Mouse (Mus musculus): ENCODE data around the gene Tspan32.

Tspan32 gene

GRCm38 (mm10) chr7:143033581-143033980 lies 28.7 kb downstream of the Tspan32 start:
- no peak for DNase-seq (ENCODE audit: inconsistent ontology term)

- DNase-seq (ENCODE audit: inconsistent ontology term): no peak
Measured at GRCm38 (mm10) chr7:143034112-143034511, 29.3 kb downstream of the Tspan32 start.

GRCm38 (mm10) chr7:143034519-143035450 lies 29.9 kb downstream of the Tspan32 start:
- DNase-seq (ENCODE audit: inconsistent ontology term): no peak

- no peak for DNase-seq (ENCODE audit: inconsistent ontology term)
Measured at GRCm38 (mm10) chr7:143036787-143037186, 31.9 kb downstream of the Tspan32 start.

DNA sequence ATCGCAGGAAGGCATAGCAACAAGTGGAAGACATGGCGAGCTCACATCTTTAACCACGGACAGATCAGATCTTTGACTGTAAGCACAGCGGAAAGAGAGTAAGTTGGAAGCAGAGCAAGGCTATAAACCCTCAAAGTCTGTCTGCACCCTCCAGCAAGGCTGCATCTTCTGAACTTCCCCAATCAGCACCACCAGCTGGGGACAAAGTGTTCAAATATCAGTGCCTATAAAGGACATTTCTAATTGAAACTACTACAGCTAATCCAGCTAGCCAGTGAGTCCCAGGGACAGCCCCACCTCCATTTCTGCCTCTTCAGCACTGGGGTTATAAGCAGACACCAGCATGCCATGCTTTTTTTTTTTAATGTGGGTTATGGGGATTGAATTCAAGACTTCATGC lies 32.5 kb downstream of the Tspan32 start:
- no peak for DNase-seq (ENCODE audit: inconsistent ontology term)

DNA sequence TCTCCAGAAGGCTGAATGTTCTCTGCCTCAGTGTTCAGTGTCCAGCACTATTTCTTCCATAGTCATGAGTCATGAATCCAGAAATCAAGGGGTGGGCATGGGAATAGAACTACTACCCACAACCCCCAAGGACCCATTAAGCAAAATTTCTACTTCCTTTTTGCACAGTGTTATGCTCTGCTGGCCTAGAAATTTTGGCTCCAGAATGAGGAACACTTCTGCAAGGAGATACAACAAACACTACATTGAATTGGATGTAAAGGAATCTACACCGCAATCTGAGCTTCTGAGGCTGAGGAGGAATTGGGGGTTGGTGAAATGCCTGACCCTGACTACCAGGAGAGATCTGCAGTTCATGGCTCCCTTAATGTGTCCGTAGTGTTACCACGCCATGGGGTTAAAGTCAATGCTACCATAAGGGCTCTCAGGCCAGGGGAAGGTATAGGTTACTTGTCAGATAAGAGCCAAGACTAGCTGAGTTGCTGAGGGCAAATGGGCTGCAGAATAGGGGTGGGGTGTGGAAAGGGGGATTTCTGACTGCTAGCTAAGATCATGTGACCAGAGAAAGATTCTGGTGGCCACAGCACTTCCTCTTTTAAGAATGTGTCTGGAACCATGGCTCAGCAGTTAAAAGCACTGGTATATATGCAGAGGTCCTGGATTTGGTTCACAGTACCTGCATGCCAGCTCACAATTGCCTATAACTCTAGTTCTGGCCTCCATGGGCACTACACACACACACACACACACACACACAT lies 33.5 kb downstream of the Tspan32 start:
- DNase-seq (ENCODE audit: inconsistent ontology term): no peak

DNA sequence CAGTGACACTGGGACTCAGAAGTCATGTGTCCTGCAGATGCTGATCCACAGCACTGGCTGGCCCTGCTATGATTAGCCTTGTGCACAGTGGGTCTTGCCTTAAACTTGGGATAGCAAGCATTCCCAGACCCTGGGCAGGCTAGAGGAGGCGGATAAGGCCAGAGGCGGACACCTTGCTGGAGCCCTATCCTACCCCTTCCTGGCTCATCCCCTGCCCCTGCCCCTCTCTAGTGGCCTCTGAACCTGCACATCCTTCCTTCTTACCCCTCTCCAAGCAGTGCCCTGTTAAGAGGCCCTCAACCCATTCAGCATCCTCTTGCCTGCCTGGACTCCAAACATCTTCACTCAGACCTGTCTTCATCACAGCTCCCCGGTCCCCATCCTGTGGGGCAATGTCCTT lies 35.7 kb downstream of the Tspan32 start:
- DNase-seq (ENCODE audit: inconsistent ontology term): no peak

DNA sequence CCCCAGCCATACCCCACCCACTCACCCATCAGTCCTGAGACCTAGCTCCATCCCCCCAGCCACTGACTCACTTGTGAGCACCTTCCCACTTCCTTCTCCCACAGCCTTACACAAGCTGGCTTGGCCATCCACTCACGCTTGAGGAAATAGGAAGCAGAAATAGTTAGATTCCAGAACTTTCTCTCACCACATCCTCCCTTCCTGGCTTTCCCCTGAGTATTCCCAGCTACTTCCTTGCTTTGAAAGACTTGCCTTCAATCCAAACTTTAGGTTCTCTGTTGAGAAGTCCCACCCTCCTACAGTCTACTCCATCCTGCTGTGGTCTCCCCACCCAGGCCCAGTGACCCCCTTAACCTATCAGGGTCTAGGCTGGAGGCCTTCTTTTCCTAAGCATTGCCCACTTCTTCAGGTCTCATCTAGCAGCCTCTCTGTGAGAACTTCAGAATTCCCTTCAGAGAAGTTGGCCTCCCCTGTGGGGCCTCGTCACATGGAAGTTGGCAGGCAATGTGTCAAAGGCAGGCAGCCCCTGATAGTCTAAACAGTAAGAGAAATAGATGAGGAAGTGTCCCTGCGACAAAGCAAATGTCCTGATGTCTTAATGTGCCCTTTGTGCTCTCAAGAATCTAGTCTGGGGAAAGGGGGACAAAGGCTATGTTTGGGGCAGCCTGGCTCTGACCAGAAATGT lies 36.4 kb downstream of the Tspan32 start:
- no peak for DNase-seq (ENCODE audit: inconsistent ontology term)

- DNase-seq (ENCODE audit: inconsistent ontology term): peak; percentile 65
Measured at GRCm38 (mm10) chr7:143042089-143042488, 37.2 kb downstream of the Tspan32 start.

DNA sequence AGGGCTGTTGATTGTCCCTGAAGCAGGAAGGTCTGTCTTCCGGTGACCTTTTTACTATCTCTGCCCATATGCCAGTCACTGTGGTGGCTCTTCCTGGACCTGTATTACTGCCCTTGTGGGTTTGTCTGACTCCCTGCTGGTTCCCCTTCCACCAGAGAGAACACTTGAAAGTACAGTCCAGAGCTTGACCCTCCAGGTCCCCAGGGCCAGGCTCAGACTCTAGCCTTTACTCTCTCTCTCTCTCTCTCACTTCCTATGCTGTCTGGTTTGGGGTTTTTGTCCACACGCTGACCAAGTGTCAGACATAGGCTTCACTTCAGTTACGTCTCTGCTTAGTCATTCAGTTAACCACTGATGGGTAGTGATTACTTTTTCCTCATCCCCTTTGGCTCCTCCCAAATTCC lies 38.1 kb downstream of the Tspan32 start:
- DNase-seq (ENCODE audit: inconsistent ontology term): no peak

- no peak for DNase-seq (ENCODE audit: inconsistent ontology term)
Measured at GRCm38 (mm10) chr7:143044049-143044825, 39.4 kb downstream of the Tspan32 start.

- DNase-seq (ENCODE audit: inconsistent ontology term): no peak
Measured at GRCm38 (mm10) chr7:143044826-143045206, 40.0 kb downstream of the Tspan32 start.

DNA sequence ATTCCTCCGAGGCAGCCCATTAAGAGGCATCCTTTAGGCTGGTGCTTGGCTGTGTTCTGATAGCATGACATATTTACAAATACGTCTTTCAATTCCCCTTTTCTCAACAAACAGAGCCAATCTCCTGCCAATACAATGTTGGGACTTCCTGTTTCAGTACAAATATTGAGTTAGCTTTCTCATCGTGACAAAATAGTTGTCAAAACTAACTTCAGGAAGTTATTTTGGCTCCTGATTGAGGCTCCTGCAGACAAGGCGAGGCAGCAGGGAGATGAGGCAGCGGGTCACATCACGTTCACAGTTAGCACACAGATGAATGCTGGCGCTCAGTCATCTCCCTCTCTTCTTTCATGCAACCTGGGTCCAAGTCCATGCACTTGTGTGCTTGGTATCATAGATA lies 41.5 kb downstream of the Tspan32 start:
- DNase-seq (ENCODE audit: inconsistent ontology term): no peak

GRCm38 (mm10) chr7:143049331-143049730 lies 44.5 kb downstream of the Tspan32 start:
- DNase-seq (ENCODE audit: inconsistent ontology term): no peak

- no peak for DNase-seq (ENCODE audit: inconsistent ontology term)
Measured at GRCm38 (mm10) chr7:143049841-143050816, 45.3 kb downstream of the Tspan32 start.

GRCm38 (mm10) chr7:143051316-143051715 lies 46.5 kb downstream of the Tspan32 start:
- no peak for DNase-seq (ENCODE audit: inconsistent ontology term)

- DNase-seq (ENCODE audit: inconsistent ontology term): peak; percentile 90
Measured at GRCm38 (mm10) chr7:143052626-143053007, 47.8 kb downstream of the Tspan32 start, which contains the start of gene Cd81. Cd81 (plus strand) TSS chr7:143052739.

DNA sequence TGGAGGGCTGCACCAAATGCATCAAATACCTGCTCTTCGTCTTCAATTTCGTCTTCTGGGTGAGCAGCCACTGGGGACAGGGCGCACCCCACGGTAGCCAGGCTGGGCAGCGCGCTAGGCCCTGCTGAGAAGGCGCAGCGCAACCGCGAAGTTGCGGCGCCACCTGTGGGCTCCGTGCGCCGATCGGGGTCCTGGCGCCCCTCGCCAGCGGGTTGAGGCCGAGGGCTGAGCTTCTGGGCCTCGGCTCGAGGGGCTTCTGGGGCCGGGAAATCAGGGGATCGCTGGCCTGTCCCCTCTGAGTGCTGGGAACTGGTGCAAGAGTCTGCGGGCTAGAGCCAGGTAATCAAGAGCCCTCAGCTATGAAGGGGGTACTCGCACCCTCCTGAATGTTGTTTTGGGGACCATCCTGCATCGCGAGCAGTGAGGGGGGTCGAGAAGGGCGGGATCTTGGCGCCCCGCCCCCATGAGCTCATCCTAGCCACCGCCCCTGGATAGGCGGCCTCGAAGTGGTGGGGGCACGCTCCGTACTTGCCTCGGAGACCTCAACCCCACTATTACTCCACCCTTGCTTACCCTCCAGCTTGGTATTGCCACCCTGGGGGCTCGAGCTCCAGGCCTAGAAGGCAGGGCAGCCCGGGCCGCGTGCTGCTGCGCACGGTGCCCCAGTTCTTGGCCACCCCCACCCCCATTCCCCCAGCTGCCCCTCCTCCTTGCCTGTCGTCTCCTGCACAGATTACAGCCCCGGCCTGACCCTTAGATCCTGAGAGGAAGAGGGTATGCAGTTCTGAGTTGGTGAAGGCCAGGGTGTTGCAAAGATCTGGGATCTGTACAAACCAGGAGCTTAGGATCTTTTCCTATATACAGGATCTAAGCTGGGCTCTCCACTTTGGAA lies 48.4 kb downstream of the Tspan32 start:
- peak; percentile 79 for DNase-seq (ENCODE audit: inconsistent ontology term)

DNA sequence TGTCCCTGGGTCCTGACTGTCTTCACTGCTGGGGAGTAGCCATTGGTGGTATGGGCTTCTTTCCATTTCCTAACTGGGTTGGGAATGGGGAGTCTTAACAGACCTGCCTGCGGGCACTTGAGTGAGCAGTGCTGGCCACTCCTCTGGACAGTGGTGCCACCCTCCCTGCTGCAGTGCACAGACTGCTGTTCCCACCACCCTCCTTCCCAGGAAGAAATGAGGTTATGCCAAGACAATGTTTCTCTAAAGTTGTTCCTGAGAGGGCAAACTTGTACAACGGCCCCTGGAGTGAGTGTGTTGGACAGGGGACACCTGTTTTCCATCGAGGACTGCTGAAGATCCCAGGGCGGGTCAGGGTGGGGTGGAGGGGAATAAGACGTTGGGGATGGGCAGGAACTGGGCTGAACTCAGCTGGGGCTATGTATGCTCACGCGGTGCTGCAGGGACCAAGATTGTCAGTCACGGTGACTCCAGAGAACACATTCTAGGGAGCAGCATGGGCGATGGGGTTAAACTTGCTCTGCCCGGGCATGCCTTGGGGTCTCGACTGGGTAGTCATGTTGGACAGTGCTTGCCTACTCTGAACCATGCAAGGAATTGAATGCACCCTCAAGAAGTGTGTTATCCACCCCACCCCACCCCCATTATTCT lies 49.2 kb downstream of the Tspan32 start:
- DNase-seq (ENCODE audit: inconsistent ontology term): no peak
